Mouse (Mus musculus) adrenal gland, adult 18-20 months (tissue): ENCODE measurements around the gene Stk10. TPM values are rescaled to one million over a fixed set of nuclear protein-coding genes. Genes with fewer than 3 reads are reported as not detected.

Source experiments
- DNase-seq, 2 experiments: peaks; one replicate each; pipeline ENCODE4 v3.0.0; 2021 to 2022; ENCODE audit warnings: low spot score in 2 of 2
- total RNA-seq, 2 experiments: library from RNA; stranded (reverse); gene quantifications; 1 replicate in 1 of 2; 2 replicates in 1 of 2; pipeline ENCODE4 v1.2.3; 2021

Gene Stk10
- total RNA-seq, 2 experiments from 2014 or later = 9.8 to 13.3 TPM

DNA sequence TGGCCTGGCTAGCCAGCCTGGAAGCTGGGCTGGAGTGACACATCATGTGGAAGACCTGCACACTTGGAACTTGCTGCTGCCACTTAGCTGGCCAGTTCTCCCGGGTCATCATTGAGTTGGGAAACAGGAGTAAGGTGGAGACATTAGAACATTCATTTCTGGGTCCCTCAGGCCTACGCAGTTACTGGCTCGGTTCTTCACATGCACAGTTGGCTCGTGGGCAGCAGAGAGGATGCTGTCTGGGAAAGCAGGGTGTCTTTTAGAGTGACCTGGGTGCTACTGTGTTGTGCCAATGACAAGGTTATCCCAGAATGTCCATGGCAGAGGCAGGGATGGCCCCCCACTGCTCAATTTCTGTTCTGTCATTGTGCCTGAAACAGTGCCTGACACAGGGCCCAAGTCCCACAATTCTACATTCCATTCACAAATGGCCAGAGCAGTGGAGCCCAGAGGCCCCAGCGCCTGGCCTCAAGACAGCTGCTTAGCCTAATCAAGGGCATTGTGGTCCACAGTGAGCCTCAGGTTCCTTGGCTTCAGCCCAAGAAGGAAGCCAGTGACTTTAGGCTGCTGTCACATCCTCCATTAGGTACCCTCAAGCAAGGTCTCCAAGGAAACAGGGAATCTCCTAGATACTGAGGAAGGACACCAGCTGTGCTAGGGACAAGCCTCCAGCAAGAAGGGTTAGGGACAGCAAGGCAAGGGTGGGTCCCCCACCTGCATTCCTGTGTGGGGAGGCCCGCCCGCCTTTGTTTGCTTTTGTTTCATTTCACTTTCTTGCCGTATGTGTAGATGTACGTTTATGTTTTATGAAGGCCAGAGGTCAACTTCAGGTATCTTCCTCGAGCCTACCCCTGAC is 34.1 kb downstream of the Stk10 start:
- DNase-seq = no peak

DNA sequence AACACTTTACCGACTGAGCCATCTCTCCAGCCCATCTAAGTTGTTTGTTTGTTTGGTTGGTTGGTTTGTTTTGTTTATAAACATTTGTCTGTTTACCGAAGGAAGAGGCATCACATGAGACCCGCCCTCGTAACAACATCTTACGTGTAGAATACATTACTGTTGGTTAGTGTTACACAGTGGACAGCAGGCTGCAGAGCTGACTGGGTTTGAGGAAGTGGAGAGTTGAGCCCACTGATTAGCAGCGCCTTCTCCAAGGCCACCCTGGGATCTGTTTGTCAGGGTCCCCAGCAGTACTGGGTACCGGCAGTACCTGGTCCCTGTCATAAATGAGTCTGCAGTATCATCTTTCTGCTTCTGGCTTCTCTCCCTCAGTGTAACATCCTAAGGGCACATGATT is 35.0 kb downstream of the Stk10 start:
- DNase-seq = no peak

DNA sequence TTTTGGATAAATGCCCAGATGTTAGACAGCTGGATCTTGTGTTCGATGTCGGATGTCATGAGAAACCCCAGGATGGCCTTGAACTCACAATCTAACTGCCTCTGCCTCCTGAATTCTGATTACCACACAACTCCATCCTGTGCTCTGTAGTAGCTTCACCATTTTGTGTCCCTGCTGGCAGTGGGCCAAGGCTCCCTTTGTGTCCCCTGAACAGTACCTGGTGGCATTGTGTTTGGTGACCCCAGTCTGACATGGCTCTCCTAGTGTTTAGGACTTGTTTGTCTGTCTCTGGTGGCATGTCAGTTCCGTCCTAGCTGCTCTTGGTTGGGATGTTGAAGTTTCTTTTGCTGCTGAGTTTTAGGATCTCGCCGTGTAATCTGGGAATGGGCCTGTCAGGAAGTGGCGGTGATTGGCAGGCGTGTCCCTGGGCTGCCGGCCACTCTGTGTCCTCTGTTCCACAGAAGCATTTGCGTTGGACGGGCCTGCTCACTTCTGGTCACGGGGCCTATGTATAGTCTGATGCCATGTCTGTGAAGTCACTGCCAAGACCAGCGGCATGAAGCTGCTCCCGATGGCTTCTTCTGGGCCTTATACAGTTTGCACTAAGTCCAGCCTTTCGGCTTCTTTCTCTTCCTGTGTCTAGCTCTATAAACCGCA is 35.7 kb downstream of the Stk10 start:
- DNase-seq = no peak

DNA sequence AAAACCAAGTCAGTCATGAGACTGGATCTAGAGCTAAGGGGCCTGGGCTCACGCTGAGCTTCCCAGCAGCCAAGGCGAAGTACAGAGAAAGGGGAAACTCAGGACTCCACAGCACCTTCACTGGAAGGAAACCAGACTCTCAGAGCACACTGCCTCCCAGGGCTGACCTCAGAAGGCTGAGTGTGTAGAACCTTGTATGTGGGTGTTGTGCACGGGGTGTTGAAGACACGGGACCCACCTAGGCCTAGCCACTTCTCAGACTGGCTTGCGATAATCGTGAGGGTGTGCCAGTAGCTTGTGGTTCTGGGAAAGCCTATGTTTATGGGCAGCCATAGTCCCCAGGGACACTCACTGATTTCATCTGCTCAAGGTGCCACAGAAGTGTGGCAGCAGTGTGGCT is 38.0 kb downstream of the Stk10 start:
- no peak for DNase-seq

DNA sequence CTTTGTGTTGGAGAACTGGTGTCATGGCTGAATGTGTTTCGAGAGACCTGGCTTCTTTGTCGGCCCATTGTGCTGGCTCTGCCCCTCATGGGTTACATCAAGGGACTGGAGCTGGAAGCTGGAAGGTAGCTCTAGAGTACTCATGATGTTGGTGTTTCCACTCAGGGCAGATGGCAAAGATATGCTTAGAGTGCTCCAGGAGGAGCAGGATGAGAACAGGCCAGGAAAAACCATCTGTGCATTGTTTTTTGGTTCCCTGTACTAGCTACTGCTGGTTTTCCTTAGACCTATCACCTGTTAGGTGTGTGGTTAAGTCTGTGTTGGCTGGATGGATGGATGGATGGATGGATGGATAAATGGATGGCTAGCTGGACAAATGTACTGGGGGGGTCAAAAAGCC is 40.6 kb downstream of the Stk10 start:
- no peak for DNase-seq

DNA sequence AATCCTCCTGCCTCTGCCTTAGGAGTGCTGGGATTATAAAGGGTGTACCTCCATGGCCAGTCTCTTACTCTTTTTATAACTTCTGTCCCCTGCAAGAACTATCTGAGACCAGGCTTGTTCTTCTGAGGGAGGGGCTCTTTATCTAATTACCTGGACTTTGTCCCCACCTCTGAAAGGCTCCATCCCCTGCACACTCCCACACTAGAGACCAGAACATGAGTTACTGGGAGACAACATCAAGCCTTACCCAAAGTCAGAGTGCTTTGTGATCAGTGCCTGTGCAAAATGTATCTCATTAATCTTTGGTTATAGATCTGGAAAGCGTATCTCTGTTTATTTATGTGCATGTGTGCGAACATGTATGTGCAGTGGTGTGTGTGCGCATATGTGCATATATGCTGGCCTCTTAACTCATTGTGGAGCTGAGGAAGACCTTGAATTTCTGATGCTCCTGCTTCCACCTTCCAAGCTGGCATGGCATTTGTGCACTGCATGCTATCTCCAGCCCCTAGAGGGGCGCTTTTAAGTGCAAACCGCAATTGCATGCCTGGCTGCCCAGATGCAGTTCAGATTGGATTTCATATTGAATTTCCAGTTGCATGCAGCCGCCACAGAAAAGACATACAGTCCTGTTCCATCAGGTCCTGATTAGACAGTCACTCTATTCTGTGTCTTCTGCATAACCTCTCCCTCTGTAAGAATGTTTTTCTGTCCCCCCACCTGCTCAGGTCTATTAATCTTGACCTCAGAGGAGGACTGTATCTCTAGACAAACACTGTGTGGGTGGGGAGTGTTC is 43.1 kb downstream of the Stk10 start:
- no peak for DNase-seq

DNA sequence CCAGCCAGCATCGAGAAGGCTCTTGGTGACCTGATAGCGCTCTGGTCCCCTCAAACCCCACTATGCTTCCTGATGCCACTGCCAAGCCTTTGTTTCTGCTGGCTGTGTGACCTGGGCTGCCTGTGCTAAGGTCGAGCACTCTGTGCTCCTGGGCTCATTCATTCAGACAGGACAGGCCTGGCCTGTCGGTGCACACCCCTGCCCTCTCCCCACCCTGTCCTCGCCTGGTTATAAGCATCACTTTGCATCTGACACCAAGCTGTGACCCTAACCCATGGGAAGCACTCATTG is 43.6 kb downstream of the Stk10 start:
- no peak for DNase-seq

DNA sequence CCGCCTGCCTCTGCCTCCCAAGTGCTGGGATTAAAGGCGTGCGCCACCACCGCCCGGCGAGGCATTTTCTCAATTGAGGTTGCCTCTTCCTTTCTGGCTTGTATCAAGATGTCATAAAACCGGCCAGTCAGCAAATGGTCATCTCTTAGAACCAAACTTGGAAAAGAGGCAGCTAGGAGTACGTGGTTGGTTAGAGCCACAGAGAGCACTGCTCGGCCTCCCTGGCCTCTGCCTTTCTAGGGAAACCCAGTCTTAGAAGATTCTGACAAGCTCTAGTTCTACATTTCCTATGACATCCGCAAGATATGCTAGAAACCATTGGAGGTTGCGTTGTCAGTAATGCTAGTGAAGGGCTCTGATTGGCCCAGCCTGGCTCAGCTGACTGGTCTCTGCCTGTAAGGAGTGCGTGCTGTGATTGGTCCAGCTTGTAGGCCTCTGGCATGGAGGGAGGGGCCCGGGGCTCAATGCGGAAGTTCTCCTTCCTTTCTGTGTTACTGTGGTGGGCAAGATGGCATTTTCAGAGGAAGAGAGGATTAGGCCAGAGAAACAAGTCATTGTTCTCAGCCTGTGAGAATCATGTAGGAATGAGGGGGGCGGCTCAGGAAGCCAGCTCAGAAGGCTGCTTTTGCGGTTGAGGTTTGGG is 47.3 kb downstream of the Stk10 start:
- DNase-seq = no peak

DNA sequence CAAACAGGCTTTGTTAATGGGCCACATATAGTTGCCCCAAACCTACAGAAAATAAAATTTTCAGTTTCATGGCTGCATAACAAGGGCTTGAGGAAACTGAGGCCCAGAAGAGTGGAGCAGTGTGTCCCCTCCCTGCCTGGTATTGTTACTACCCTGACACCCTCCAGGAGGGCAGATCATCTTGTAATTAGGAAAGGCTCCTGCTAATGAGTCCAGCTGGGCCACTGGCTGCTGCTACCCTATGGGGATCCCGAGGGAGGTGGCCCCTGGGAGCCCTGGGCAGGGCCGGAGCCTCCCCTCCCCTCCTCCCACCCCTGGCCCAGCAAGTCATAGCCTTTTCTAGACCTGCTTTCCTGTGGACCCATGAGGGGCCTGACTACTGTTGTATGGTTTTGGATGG is 47.9 kb downstream of the Stk10 start:
- DNase-seq = no peak

DNA sequence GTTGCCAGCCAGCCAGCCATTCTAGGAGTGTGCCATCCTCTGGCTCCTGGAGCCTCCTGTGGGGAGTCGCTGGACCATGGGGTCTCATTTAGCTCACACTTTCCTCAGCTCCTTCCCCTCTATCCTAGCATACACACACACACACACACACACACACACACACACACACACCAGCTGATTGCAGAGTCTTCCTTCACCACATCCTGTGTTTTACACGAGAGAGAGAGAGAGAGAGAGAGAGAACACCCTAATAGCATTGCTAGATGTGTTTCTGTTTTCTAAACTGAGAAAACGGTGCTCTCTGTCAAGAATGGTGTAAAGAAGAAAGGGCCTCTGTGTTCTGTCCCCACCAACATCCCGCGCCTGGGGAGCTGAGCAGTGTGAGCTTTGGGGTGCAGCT is 49.7 kb downstream of the Stk10 start:
- DNase-seq = no peak

DNA sequence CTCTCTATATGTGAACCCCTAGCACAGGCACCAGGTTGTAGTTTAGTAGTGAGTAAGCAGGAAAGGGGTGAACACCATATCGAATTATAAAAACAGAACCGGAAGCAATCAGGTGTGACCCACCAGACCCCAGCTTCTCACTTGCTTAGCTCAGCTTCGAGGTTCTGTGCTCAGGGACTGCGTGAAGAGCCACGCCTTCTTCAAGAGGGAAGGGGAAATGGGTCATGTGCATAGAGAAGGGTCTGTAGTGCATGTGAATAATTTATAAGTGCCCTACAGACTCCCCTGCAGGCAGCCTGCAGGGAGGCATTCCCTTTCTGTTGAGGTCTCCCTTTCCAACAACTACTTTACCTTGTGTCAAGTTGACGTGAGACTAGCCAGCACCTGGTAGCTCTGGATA is 52.9 kb downstream of the Stk10 start:
- no peak for DNase-seq

DNA sequence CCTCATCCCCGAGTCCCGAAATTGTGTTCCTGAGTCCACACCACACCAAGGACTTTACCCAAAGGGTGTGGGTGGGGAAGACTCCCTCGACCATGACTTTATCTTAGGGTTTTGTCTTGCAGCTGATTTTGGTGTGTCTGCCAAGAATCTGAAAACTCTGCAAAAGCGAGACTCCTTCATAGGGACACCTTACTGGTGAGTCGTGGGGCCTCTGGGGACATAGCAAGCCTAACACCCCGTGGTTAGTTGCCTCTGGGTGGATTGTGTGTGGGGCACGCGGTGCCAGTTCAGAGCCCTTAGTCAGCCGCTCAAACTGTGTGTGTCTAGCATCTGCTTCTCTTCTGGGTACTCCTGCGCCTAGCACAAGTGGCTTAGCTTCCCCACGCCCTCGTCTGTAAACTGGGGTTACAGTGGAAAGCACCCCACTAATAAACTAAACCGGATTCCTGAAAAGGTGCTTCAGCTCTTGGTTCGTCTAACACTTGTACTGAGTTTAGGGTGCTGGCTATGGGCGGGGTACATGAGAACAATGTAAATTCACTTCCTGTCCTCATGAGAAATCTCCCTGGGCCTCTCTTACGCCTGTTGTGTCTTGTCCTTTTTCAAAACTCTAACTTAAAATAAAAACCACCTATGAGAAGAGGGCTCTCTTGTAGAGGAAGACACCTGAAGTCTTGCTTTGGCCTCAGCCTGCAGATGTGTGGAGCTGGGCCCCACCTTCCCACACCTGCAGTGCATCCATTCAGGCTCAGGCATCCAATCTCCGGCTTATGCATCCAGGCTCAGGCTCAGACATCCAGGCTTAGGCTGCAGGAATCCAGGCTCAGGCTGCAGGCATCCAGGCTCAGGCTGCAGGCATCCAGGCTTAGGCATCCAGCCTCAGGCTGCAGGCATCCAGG is 54.3 kb downstream of the Stk10 start:
- no peak for DNase-seq

DNA sequence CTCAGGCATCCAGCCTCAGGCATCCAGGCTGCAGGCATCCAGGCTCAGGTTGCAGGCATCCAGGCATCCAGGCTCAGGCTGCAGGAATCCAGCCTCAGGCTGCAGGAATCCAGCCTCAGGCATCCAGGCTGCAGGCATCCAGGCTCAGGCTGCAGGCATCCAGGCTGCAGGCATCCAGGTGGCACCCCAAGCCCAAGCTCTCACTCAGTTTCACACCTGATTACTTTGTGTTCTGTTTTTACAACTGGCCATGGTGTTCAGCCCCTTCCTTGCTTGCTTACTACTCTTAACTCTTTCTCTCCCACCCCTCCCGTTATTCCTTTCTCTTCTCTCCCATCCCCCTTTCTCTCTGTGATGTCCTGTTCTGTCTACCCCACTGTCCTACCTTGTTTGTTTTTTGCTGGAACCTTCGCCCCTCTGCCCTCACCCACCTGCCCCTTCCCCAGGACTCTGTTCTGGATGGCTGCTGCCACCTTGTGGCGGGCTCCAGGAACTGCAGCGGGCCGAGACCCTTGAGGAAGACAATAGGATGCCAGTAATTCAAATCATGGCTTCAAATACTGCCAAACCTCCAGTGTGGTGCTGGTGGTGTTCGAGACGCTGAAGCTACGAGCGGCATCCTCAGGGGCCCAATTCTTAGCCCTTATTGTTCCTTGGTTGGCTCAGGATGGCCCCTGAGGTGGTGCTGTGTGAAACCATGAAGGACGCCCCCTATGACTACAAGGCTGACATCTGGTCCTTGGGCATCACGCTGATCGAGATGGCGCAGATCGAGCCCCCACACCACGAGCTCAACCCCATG is 55.2 kb downstream of the Stk10 start:
- peak; percentile 69 to 88 for DNase-seq

DNA sequence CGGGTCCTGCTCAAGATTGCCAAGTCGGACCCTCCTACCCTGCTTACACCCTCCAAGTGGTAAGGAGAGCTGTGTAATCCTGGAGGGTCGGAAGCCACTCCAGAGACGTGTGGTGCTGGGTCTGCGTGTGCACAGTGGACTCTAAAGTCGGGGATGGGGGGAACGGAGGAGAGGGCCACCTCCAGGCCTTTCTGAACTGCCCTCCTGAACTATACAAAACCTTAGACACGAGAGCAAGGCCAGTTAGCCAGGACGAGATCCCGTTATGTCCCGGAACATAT is 55.7 kb downstream of the Stk10 start:
- DNase-seq = no peak

DNA sequence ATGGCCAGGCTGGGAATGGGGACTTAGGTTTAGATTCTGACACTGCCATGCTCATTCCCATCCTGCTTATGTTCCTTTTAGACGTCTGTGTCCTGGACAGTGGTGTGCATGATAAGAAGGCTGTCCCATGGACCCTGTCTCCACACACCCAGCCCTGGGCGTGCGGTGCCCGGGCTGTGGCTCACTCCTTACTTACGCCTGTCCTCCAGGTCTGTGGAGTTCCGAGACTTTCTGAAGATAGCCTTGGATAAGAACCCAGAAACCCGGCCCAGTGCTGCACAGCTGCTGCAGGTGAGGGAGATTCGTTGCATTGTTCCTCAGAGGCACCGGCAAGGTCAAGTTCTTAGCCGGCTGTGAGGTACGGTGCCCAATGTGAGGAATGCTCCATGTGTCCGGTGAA is 56.1 kb downstream of the Stk10 start:
- no peak for DNase-seq

DNA sequence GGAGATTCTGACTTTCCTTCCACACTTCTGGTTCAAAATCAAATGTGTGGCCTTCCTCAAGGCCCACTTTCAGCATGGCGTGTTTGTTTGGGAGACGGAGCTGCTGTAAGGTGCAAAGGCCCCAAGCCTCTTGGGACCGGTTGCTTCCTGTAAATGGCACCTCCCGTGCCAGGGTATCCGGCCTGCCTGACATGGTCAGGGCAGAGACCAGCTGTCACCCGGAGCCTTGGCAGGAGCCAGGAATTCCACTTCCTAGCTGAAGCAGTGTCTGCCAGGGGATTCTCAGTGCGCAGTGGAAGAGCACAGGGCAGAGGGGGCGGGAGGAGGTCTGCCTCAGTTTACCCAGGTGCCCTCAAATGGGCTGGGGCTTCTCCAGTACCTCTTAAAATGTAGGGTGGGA is 56.7 kb downstream of the Stk10 start:
- DNase-seq = no peak

DNA sequence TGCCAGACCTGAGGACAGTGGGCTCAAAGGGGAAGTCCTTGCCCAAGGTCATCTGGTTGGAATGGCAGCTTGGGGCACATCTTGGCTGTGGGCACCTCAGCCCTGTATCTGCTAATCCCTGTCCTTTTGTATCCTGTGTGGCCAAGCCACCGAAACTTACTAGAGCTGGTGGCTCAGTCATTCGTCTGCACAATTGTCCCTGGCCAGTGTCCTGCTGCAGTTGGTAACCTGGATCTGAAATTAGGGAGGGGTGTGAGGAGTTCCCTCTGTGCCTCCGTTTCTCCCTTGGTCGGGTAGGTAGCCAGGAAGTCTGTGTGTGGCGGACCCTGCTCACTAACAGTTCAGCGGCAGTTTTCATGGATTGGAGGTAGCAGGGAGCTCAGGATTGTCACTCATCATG is 57.1 kb downstream of the Stk10 start:
- no peak for DNase-seq

DNA sequence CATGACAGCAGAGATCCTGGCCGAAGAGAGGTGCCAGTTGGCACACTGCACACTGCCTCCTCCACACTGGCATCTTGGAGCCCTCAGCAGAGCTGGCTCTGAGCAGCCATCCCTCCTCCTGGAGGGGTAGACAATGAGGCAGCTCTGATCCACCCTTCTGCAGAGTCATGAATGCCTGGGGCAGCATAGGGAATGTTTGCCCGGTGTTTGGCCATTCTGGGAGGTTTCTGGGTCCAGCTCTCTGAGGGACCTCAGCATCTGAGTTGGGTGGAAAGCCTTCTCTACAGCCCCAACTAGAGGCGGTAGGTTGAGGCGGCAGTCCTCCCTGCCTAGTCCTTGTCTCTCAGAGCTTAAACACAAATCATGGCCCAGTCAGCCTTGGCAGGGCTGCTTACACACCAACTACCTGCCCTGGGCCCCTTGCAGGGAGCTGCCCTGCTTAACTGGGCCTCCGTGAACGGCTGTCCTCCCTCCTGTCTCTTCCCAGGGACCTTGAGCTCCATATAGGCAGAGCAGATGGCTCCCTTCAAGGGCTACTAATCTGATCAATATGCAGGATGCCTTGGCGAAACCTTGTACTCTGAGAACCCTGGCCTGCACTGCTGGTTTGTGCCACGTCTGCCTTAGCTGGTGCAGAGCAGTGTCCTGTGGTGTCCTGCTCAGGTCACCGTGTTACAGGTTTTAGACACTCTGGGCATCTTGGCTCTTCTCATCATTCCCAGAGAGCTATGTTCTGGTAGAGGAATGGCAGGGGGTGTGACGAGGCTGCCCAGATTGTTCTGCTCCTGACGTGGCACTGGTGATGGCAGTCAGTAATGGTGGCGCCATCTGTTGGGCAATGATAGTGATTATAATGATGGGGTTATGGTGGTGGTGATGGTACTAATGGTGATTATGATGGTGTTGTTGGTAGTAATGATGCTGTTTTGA is 59.1 kb downstream of the Stk10 start:
- DNase-seq = no peak

DNA sequence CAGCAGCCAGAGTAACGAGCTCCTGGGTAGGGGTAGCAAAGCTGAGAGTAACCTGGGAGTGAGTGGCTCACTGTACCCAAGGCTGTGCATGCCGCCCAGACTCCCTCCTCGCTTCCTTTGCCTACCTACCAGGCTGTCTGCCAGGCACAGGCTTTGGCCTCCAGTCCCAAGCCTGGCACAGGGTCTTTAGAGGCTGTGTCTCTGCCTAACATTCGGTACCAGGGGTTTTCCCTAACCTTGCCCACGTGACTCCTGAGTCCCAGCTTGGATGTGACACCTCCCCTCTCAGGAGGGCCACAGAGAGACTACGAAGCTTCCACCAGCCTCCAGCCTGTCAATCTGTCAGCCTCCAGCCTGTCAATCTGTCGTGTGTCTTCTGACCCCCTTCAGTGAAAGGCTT is 60.0 kb downstream of the Stk10 start:
- DNase-seq = no peak
